Mouse (Mus musculus): ENCODE measurements around the gene Prkn.

Gene Prkn

GRCm38 (mm10) chr17:10840148-10840707 is at the start of gene Prkn, which contains the start of gene Pacrg:
Prkn (plus strand) TSS chr17:10840384.
Pacrg (minus strand) TSS chr17:10840311.
- peak; percentile 99 for DNase-seq

- no peak for DNase-seq
Observed at GRCm38 (mm10) chr17:10791661-10792060, 48.5 kb upstream of the Prkn start.

GRCm38 (mm10) chr17:10806692-10807091 is 33.5 kb upstream of the Prkn start:
- no peak for DNase-seq

- peak; percentile 20 for DNase-seq
Observed at GRCm38 (mm10) chr17:10807261-10807998, 32.8 kb upstream of the Prkn start.

- no peak for DNase-seq
Observed at GRCm38 (mm10) chr17:10808571-10808970, 31.6 kb upstream of the Prkn start.

DNA sequence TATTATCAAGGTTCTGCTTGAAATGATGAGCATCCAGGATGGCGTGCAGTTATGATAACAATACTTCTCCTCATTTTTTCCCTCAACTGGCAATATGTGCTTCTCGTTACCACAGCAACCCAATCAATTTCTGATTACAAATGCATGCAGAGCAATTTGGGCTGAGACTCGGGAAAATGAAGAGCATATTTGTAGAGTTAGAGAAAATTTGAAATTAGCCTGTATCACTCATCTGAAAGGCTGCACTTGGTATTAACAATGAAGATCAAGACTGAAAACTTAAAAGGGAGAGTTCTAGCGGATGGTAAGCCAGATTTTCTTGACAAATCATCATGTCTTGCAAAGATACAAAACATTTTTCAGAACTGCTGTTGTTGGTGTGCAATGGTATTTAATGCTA is 21.2 kb upstream of the Prkn start:
- DNase-seq, result no peak

DNA sequence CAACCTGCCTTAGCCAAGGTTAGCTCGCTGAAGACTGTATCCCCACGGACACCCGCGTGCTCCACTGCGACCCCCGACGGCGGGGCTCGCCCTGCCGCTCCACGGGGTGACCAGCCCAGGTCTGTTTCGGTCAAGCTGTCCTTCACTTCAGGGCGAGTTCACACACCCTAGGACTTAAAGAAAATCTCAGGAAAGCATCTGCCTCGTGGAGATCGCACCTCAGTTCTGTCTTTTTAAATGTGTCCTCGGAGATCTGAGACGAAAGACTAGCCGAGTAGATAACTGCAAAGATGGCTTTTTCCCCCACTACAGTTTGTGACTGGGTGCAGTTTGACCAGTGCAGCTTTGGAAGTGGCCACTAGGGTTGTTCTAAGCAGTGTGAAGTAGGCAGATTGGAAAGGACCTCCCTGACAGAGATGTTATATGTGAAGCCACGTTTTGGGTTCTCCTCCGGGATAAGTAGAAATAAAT is 582 bp downstream of the Prkn start:
- DNase-seq, result peak; percentile 42

- peak; percentile 9 for DNase-seq
Observed at GRCm38 (mm10) chr17:10854207-10854606, 14.0 kb downstream of the Prkn start.

- DNase-seq, result no peak
Observed at GRCm38 (mm10) chr17:10874208-10875187, 34.3 kb downstream of the Prkn start.

GRCm38 (mm10) chr17:10878986-10879385 is 38.8 kb downstream of the Prkn start:
- DNase-seq, result no peak

DNA sequence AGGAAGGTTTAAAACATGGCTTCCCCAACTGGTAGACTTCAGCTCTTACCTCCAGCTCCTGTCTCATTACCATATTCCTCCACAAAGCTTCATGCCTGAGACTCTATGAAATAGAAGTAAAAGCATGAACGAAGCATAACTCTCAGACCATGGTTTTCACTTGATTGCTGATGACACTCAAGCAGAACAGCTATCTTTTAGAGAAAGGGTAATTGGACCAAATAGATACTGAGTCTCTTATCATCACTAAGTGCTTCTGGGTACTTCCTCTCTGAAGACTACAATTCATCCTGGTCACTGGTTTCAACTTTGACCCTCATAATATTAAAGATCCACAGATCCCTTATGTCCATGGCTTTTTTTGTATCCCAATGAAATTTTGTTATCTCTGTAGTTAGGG is 42.1 kb downstream of the Prkn start:
- no peak for DNase-seq

DNA sequence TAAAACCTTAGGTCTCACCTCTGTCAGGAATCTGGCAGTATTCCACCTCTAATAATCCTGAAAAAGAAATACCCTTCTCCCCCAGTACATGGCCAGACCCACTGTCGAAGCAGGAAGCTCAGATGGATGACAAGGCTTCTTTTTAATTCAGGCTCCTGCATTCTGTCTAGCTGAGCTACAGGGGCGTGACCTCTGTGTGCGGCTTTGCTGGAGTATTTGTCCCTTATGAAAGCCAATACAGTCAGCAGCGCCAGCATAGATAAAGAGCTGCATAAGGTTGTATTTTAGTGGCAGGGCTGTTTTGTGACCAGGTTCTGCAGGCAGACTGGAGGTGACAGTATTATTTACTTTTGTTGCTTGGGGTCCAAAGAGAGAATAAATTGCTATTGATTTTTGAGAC is 47.7 kb downstream of the Prkn start:
- DNase-seq, result no peak

GRCm38 (mm10) chr17:10901686-10902228 is 61.6 kb downstream of the Prkn start:
- no peak for DNase-seq

DNA sequence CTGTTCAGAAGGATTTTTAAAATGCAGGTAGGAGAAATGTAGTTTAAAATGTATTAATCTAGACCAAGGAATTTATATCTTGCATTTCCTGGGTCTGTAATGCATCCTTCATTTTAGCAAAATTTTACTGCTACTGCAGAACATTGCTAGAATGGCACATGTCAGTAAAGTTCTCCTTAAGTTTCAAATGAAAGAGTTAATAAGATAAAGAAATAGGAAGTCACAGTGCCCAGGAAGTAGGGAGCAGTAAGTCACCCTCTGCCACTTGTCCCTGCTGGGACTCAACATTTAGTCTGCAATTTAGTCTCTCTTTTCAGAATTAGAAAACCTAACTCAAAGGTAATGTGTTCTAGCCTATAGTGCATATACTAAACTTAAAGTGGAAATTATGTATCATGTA is 96.5 kb downstream of the Prkn start:
- DNase-seq, result no peak

DNA sequence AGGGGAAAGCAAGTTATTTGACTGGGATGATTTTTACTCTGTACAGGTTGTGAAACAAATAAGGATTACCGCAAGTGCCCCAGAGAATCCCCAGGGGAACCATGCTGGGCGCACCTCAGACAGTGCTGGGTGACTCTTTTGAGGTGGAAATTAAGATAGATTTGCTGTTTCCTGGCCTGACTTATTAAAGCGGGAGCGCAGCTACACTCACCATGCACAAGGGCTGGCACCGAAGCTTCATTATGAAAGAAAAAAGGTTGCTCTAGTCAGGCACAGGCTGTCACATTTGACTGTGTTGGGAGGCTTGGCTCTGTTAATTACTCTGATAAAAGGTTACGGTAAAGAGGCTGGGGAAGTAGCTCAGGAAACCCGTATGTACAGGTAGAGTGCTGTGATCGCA is 97.7 kb downstream of the Prkn start:
- no peak for DNase-seq

GRCm38 (mm10) chr17:10938755-10939154 is 98.6 kb downstream of the Prkn start:
- no peak for DNase-seq

DNA sequence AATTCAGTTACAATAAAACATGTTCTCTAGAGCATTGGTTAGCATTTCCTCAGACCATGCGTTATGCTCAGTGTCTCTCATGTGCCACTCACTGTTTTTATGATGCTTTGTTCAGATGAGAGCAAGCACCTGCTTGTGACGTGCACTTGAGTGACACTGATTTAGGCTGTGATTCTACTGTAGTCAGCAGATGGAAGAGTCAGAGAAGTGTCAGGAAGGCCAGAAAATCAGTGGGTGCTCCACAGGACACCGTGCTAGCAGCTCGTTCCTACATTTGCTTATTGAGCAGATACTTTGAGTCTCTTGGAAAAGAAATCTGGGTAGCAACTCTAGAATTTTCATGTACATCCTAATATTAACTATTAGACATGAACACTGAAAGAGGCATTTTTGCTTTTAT is 106.4 kb downstream of the Prkn start:
- DNase-seq, result no peak

- no peak for DNase-seq
Observed at GRCm38 (mm10) chr17:10947614-10948013, 107.4 kb downstream of the Prkn start.

DNA sequence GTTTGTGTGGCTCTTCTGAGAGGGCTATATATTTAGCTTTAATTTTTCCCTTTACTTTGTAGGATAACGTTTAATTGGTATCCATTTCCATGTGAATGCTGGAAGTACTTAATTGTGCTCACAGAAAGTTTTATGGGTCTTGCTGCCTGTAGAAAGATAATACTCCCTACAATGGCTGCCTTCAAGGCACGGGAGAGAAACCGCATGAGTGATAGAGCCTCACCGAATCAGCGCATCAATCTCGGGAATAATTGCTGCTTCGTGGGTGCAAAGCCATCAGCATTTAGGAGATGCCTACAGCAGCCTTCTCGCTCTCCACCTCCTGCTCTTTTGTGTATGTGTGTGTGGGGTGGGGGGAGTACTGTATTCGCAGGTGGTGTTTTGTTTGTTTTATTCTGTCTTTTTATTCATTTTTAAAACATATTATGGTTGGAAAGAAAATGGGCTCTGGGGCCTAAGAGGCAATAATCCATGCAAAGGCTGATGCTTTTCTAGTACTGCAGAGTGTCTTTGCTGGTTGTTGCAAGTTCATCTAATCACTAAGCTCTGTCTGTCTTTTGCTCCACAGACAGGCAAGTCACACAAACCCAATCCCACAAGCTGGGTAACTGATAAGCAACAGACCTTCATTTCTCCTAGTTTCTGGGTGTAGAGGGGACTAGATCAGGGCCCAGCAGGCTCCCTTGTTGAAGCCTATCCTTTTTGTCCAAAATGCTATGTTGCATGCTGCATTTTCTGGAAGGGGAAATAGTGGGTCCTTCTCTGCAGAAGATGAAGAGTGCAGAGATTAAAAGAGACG is 119.1 kb downstream of the Prkn start:
- no peak for DNase-seq

DNA sequence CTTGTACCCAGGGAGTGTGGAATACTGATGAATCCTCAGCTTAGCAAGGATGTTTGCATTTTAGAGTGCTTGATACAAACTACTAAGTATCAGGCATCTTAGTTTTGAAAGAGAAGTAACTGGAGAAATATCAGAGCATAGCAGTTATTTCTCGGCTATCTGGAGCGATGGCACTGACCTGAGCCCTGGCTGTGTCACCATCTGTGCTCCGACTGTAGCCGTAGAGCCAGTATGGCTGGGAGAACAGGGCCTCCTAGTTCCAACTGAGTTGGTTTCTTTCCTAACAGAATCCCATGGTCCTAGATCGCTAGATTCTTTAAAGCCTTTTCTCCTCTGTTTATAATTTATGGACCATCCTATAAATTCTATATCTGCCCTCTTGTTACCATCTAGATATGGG is 122.0 kb downstream of the Prkn start:
- DNase-seq, result no peak

- no peak for DNase-seq
Observed at GRCm38 (mm10) chr17:10982136-10982535, 142.0 kb downstream of the Prkn start.

- no peak for DNase-seq
Observed at GRCm38 (mm10) chr17:10987040-10987439, 146.9 kb downstream of the Prkn start.
